Mouse (Mus musculus): ENCODE results near the gene Cyp2ab1. TPM values are rescaled to one million over a fixed set of nuclear protein-coding genes. Genes with fewer than 3 reads are reported as not detected.

Cyp2ab1 gene
- polyA plus RNA-seq, 1 experiment: 0.22 TPM

GRCm38 (mm10) chr16:20279395-20279794, 45.8 kb downstream of the Cyp2ab1 start:
- Histone ChIP-seq H3K4me1 (ENCODE audit: control insufficient read depth, insufficient read depth, low read length) (no peaks in the 10 kb centered on the region), H3K27me3 (replicated peaks; ENCODE audit: control insufficient read depth, insufficient read depth, low read length) (no peaks in the 10 kb centered on the region), H3K4me3 (ENCODE audit: insufficient read depth, low read depth, low read length) (no peak overlapping the region), H3K27ac (ENCODE audit: insufficient read depth, low read depth, low read length) (no peak overlapping the region), H3K36me3 (ENCODE audit: control insufficient read depth, insufficient read depth, low read length) (peaks cover 4% of the 10 kb centered on the region)
- WGBS: 96% methylated on average over 5 of the region's 5 CpGs
- TF ChIP-seq CTCF (conservative IDR thresholded peaks at IDR 0.05; ENCODE audit: insufficient read depth, insufficient read length, low read depth, low read length): no peak
- TF ChIP-seq POLR2A (IDR thresholded peaks at IDR 0.05; ENCODE audit: low read depth, low read length): no peak
- DNase-seq: no peak

GRCm38 (mm10) chr16:20272994-20273393, 52.2 kb downstream of the Cyp2ab1 start:
- no peak overlapping the region for H3K4me3 ChIP-seq (ENCODE audit: insufficient read depth, low read depth, low read length)
- no peak overlapping the region for H3K27ac ChIP-seq (ENCODE audit: insufficient read depth, low read depth, low read length)
- TF ChIP-seq CTCF (conservative IDR thresholded peaks at IDR 0.05; ENCODE audit: insufficient read depth, insufficient read length, low read depth, low read length) (no peak), POLR2A (IDR thresholded peaks at IDR 0.05; ENCODE audit: low read depth, low read length) (no peak)
- DNase-seq: no peak
- no peaks in the 10 kb centered on the region for H3K4me1 ChIP-seq (ENCODE audit: control insufficient read depth, insufficient read depth, low read length)
- H3K36me3 ChIP-seq (ENCODE audit: control insufficient read depth, insufficient read depth, low read length): no peaks in the 10 kb centered on the region
- 18% methylated on average over 3 of the region's 3 CpGs for WGBS
- no peaks in the 10 kb centered on the region for H3K27me3 ChIP-seq (replicated peaks; ENCODE audit: control insufficient read depth, insufficient read depth, low read length)

- DNase-seq: no peak
- WGBS: 82% methylated on average over 4 of the region's 4 CpGs
- H3K36me3 ChIP-seq (ENCODE audit: control insufficient read depth, insufficient read depth, low read length): no peaks in the 10 kb centered on the region
- H3K4me3 ChIP-seq (ENCODE audit: insufficient read depth, low read depth, low read length): no peak overlapping the region
- TF ChIP-seq CTCF (conservative IDR thresholded peaks at IDR 0.05; ENCODE audit: insufficient read depth, insufficient read length, low read depth, low read length) (no peak), POLR2A (IDR thresholded peaks at IDR 0.05; ENCODE audit: low read depth, low read length) (no peak)
- H3K4me1 ChIP-seq (ENCODE audit: control insufficient read depth, insufficient read depth, low read length): no peaks in the 10 kb centered on the region
- no peak overlapping the region for H3K27ac ChIP-seq (ENCODE audit: insufficient read depth, low read depth, low read length)
- no peaks in the 10 kb centered on the region for H3K27me3 ChIP-seq (replicated peaks; ENCODE audit: control insufficient read depth, insufficient read depth, low read length)
Observed at GRCm38 (mm10) chr16:20271339-20271738, 53.9 kb downstream of the Cyp2ab1 start.

DNA sequence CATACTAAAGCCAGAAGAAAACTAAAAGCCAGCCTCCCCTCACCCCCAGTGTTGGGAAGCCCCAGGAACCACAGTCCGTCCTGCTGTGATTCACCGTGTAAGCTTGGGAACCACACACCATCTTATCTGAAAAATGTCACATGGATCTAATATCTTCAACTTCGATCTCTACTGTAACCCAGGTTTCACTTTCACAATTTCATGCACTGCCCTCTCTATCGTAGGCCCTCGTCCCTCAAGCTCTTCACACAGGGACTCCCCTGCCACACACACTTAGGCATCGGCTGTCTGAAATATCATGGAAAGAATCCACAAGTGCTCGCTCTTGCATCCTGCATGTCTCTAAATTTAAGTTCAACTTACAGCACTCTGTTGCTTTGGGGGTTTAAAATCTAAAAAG, 60.1 kb downstream of the Cyp2ab1 start:
- H3K27me3 ChIP-seq (replicated peaks; ENCODE audit: control insufficient read depth, insufficient read depth, low read length): no peaks in the 10 kb centered on the region
- TF ChIP-seq POLR2A (IDR thresholded peaks at IDR 0.05; ENCODE audit: low read depth, low read length) (no peak), CTCF (conservative IDR thresholded peaks at IDR 0.05; ENCODE audit: insufficient read depth, insufficient read length, low read depth, low read length) (no peak)
- no peaks in the 10 kb centered on the region for H3K4me1 ChIP-seq (ENCODE audit: control insufficient read depth, insufficient read depth, low read length)
- no peak overlapping the region for H3K4me3 ChIP-seq (ENCODE audit: insufficient read depth, low read depth, low read length)
- H3K36me3 ChIP-seq (ENCODE audit: control insufficient read depth, insufficient read depth, low read length): no peaks in the 10 kb centered on the region
- H3K27ac ChIP-seq (ENCODE audit: insufficient read depth, low read depth, low read length): no peak overlapping the region
- DNase-seq: no peak
- 71% methylated on average over 7 of the region's 7 CpGs for WGBS

Other genes starting within 250 kb of the Cyp2ab1 start
- gene Klhl24, start 227.9 kb downstream of the Cyp2ab1 start, polyA plus RNA-seq (2012; rRNA removed): 19.2 and 23.3 TPM in 2 replicates
- gene Yeats2, start 184.3 kb downstream of the Cyp2ab1 start, polyA plus RNA-seq (2012; rRNA removed): 11.9 and 16.8 TPM in 2 replicates
- 0.07 and 0.11 TPM in 2 replicates for gene Map6d1, start 84.0 kb downstream of the Cyp2ab1 start, polyA plus RNA-seq (2012; rRNA removed)
- gene Parl, start 23.0 kb downstream of the Cyp2ab1 start, polyA plus RNA-seq (2012; rRNA removed): 52.0 and 61.0 TPM in 2 replicates
- gene Abcc5, start 101.0 kb upstream of the Cyp2ab1 start, polyA plus RNA-seq (2012; rRNA removed): 56.0 and 73.1 TPM in 2 replicates
- gene Eif2b5, start 173.4 kb upstream of the Cyp2ab1 start, polyA plus RNA-seq (2012; rRNA removed): 30.4 and 33.9 TPM in 2 replicates
- gene Dvl3, start 191.6 kb upstream of the Cyp2ab1 start, polyA plus RNA-seq (2012; rRNA removed): 33.5 and 37.4 TPM in 2 replicates
- 639 and 682 TPM in 2 replicates for gene Ap2m1, start 210.1 kb upstream of the Cyp2ab1 start, polyA plus RNA-seq (2012; rRNA removed)
- 39.0 and 45.1 TPM in 2 replicates for gene Abcf3, start 223.2 kb upstream of the Cyp2ab1 start, polyA plus RNA-seq (2012; rRNA removed)